Mouse (Mus musculus) v-Abl transformed pro-B cells (cell line): ENCODE data around the gene Cd276.

Source experiments
- in situ Hi-C, 2 experiments: fragments of 400-800 bp; cut with MboI; formaldehyde crosslinking; loops; one replicate each; pipeline ENCODE4 v1.15.1; 2025; ENCODE audit not compliant: unreplicated experiment in 2 of 2

Gene Cd276

GRCm38 (mm10) chr9:58554056-58554907 lies 955 bp downstream of the Cd276 start:
- in situ Hi-C loops = loop anchor here in 1 of 2 experiments (25.0 kb wide), 1 partner anchor 1433 kb away; no protein-coding TSS in a partner anchor

GRCm38 (mm10) chr9:58552083-58552482 lies 3.2 kb downstream of the Cd276 start:
- in situ Hi-C loops = loop anchor here in 1 of 2 experiments (25.0 kb wide), 1 partner anchor 1435 kb away; no protein-coding TSS in a partner anchor

DNA sequence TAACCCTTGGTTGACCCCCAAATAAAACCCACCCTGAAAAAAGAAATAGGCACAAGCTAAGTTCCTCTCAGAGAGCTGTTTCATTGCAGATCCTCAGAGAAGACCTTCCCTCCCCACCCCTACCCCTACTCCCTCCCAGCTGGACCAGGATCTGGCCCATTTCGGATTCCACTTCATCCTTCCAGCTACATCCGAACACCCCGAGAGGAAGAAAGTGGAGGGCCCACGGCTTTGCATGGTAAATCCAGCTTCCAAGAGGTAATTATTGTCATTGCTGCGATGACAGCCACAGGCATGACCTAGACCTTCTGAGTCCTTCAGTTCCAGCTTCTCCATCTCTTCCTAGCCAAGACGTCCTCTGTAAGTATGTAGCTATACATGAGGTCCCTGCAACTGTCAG lies 4.3 kb downstream of the Cd276 start:
- in situ Hi-C loops = loop anchor here in 1 of 2 experiments (25.0 kb wide), 1 partner anchor 1436 kb away; no protein-coding TSS in a partner anchor

GRCm38 (mm10) chr9:58549694-58550093 lies 5.5 kb downstream of the Cd276 start:
- in situ Hi-C loops = loop anchor here (10.0 to 25.0 kb wide), 4 partner anchors 105 to 1438 kb away; partner anchors contain the start of gene Celf6 (in 1 of the 2)

DNA sequence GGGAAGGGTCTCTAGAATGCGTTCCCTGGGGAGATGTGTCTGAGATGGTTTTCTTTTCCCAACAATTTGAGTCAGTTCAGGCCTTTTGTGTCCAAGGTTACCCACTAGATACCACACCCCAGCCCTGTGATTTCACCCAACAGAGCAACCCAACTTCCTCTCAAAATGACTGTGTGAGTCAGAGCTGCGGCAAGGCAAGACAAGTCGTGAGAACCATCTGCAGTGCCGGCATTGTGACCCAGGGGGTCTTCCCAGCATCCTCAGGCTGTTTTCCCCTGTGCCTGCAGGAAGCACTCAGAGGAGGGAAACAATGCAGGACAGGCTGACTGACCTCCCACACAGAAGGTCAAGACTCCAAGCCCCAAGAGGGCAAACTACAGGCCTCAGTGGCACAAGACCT lies 6.3 kb downstream of the Cd276 start:
- in situ Hi-C loops = loop anchor here (10.0 to 25.0 kb wide), 3 partner anchors 106 to 1038 kb away; partner anchors contain the start of gene Celf6 (in 1 of the 2)

GRCm38 (mm10) chr9:58546630-58547360 lies 8.4 kb downstream of the Cd276 start:
- in situ Hi-C loops = loop anchor here (10.0 to 25.0 kb wide), 3 partner anchors 108 to 1041 kb away; partner anchors contain the start of gene Celf6 (in 1 of the 2)

GRCm38 (mm10) chr9:58545428-58545827 lies 9.8 kb downstream of the Cd276 start:
- in situ Hi-C loops = loop anchor here (10.0 to 25.0 kb wide), 3 partner anchors 109 to 1042 kb away; partner anchors contain the start of gene Celf6 (in 1 of the 2)

DNA sequence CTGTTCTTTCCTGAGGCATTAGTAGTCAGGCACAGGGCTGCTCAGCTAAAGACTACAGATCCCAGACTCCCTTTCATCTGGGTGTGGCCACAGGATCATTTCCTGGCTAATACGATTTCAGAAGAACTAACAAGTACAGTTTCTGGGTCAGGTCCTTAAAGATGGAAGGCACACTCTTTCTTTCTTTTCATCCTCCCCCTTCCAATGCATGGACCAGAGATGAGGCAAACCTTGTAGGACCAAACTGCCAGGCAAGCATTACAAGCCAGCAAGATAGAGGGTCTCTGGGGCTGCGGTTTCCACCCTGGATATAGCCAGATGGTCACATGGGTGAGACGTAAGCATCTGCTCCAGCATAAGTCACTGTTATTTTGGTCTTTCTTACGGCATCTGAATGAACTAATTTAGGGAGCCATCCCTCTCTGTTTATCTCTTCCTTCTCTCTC lies 10.3 kb downstream of the Cd276 start:
- in situ Hi-C loops = loop anchor here (5.0 to 25.0 kb wide), 4 partner anchors 110 to 1042 kb away; partner anchors contain the start of gene Celf6 (in 1 of the 2)

DNA sequence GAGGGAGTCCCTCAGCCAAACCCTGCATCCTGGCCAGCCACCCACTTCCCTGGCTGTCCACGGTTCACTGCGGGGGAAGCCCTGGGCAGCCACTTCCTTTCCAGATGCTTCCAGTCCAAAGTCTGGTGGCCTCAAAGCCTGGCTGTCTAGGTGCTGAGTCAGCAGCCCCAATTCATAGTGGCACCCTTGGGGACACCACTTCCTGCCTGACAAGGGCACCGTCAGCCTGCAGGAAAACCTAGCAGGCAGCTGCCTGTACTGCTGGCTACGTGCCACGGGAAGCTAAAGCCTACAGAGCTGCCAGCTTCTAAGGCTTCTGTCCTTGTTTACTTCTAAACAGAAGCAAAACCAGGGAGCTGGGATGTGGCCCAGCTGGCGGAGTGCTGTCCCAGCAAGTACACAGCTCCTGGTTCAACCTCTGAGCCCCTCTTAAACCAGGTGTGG lies 13.3 kb downstream of the Cd276 start:
- in situ Hi-C loops = loop anchor here (5.0 to 25.0 kb wide), 4 partner anchors 113 to 1045 kb away; partner anchors contain the start of gene Celf6 (in 1 of the 2)

GRCm38 (mm10) chr9:58539886-58540285 lies 15.4 kb downstream of the Cd276 start:
- in situ Hi-C loops = loop anchor here (5.0 to 25.0 kb wide), 8 partner anchors 115 to 1047 kb away; partner anchors contain the start of genes Celf6 (in 1 of the 2) and Tbc1d21 (in 1 of the 2)

DNA sequence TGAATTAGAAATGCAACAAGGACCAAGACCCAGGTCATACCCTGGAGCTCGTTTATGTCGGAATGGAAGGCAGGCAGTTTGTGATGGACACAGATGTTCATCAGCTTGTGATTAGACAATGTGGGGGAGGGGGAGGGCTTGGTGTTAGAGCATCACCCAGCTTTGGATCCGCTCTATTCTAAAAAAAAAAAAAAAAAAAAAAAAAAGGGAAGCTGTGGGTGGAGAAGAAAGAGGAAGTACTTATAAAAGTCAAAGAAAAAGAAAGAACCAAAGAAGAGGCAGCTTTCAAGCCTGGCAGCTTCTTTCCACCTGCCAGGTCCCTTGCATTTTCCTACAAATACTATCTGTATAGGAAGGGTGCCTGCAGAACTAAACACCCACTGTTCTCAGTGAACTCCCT lies 17.5 kb downstream of the Cd276 start:
- in situ Hi-C loops = loop anchor here (5.0 to 25.0 kb wide), 6 partner anchors 163 to 1050 kb away; partner anchors contain the start of genes Celf6 (in 1 of the 2) and Tbc1d21 (in 1 of the 2)

DNA sequence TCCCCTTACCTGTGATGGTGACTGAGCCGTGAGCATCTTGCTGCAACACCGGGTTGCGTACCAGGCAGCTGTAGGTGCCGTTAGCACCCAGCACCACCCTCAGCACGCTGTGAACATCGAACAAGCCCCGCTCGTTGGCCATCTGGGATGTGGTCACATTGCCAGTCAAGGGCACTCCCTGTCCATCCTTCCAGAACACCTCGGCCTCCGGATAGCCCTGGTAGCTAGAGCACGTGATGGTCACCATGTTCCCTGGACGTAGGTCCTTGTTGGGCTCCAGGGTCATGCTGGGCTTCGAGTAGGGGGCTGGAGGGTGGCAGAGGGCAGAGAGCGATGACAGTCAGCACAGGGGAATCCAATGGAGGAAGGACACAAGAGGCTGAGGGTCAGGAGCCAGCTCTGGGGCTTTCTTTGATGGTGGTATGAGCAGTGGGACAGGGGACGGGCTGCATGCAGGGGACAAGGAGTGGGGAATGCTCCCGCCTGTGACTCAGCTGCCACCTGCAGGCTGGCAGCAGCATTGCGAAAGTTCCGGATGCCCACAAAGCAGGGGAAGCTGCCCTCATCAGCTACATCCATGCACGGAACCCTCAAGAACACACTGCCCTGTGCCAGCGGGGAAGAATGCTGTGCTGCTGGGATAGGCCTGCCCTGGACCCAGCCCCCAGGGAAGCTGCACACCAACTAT lies 19.6 kb downstream of the Cd276 start:
- in situ Hi-C loops = loop anchor here (5.0 to 25.0 kb wide), 6 partner anchors 161 to 1052 kb away; partner anchors contain the start of genes Celf6 (in 1 of the 2) and Tbc1d21 (in 1 of the 2)

GRCm38 (mm10) chr9:58534766-58535165 lies 20.5 kb downstream of the Cd276 start:
- in situ Hi-C loops = loop anchor here (5.0 to 25.0 kb wide), 7 partner anchors 37 to 1053 kb away; partner anchors contain the start of genes Celf6 (in 1 of the 2) and Tbc1d21 (in 1 of the 2)

- in situ Hi-C loops = loop anchor here (5.0 to 25.0 kb wide), 6 partner anchors 36 to 1054 kb away; partner anchors contain the start of genes Celf6 (in 1 of the 2) and Tbc1d21 (in 1 of the 2)
Observed at GRCm38 (mm10) chr9:58533322-58533721, 21.9 kb downstream of the Cd276 start.

DNA sequence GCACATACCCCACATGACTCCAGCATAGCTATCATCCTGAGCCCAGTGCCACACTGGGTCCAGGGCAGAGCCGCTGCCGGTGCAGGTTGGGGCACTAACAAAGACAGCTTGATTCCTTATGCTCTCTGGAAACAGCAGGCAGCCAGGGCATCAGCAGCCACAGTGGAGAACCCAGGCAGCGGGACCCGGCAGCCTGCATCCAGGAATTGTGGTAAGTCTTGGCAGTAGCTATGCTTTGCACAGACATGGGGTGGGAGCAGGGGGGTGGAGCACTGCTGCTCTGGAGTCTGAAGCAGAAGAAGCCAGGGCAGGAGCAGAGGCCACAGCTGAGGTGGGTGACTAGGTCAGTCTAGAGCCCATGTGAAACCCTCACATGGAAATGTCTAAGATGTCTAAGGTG lies 23.0 kb downstream of the Cd276 start:
- in situ Hi-C loops = loop anchor here (5.0 to 25.0 kb wide), 6 partner anchors 35 to 1055 kb away; partner anchors contain the start of genes Celf6 (in 1 of the 2) and Tbc1d21 (in 1 of the 2)

GRCm38 (mm10) chr9:58530407-58530806 lies 24.8 kb downstream of the Cd276 start:
- in situ Hi-C loops = loop anchor here (5.0 to 25.0 kb wide), 6 partner anchors 33 to 1057 kb away; partner anchors contain the start of genes Celf6 (in 1 of the 2) and Tbc1d21 (in 1 of the 2)

DNA sequence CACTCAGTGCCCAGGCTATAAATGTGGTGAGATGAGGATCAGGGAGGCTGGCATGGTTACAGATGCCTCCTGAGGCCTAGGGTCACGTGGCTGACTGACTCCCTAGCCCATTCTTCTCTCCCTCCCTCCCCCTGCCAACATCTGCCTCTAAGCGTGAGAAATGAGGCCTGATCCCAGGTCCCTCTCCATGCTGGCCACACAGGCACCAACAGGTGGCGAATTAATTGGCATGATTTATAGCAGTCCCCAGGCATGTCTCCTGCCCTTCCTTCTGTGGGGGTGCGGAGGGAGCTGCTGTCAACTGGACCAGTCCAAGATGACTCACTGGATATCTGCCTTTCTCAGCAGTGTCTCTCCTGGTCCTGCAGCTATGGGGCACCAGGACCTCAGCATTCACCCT lies 27.4 kb downstream of the Cd276 start:
- in situ Hi-C loops = loop anchor here in 1 of 2 experiments (25.0 kb wide), 1 partner anchor 1059 kb away; the partner anchor contains the start of gene Celf6

GRCm38 (mm10) chr9:58525108-58525507 lies 30.1 kb downstream of the Cd276 start:
- in situ Hi-C loops = loop anchor here in 1 of 2 experiments (25.0 kb wide), 1 partner anchor 1062 kb away; the partner anchor contains the start of gene Celf6
